9 mouse cellular contexts compared by ENCODE assay signal in the genomic region with DNA sequence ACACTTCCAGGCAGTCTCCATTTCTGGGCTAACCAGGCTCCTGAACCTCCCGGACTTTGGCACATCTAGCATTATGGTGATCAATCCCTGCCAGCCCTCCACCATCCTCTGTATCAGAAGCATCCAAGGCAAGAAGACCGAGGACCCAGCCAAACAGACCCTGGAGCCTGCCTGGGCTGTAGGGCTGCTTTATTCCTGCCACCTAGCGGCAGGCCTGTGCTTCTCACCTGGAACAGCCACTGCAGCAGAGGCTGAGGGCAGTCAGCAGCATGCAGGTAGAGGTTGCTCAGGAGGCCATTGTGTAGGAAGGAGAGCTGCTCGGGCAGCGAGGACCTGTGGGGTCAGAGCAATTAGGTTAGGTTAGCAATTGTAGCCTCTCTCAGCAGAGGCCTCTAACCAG. TPM values are rescaled to one million over a fixed set of nuclear protein-coding genes. Genes with fewer than 3 reads are reported as not detected.
A peak's percentile ranks its signal among the peaks of the same experiment; 100 is the strongest.
DNase-seq lines count a peak whose midpoint lies in the region; ATAC-seq and TF ChIP-seq lines count a peak whose summit lies in the region.
"Had no signal": no experiment of that assay in that cellular context is flagged by ENCODE, and none has a peak within 500 bp of the region (broad histone marks: within the 10 kb centered on the region; RNA-seq: fewer than 3 reads in every experiment).

No protein-coding gene starts in this region.

- no peaks in the 10 kb centered on the region for H3K9me3 ChIP-seq in hindbrain, embryonic 16.5 days (ENCODE audit: control insufficient read depth, low read length)

- ATAC-seq in hindbrain, embryonic 16.5 days: peak; percentile 70
- ATAC-seq in megakaryocyte-erythroid progenitor cell, adult 5-6 weeks (replicated peaks; ENCODE audit: low FRiP score, low TSS enrichment, poor library complexity, severe bottlenecking): peak; percentile 74; the same call in 1 of the 2 replicates

- peak; percentile 66 for DNase-seq in R1 (ENCODE audit: low read depth, low spot score)
- peak; percentile 85 to 86 for DNase-seq in cerebellum, postnatal 10 days
- DNase-seq in gastrocnemius, adult 2 months: peak; percentile 81
- peak; percentile 53 to 55 for DNase-seq in left cerebral cortex, adult 18-20 months (ENCODE audit: low spot score in 2 of 2)
- peak; percentile 58 for DNase-seq in right cerebral cortex, postnatal 25 days
- peak; percentile 52 for DNase-seq in yolk sac, embryonic 10.5 days (ENCODE audit: low spot score)

- intact Hi-C loops in gastrocnemius, adult 2 months (cut with DNase I): loop anchor here (1.0 kb wide), 1 partner anchor 88 kb away; a partner anchor contains a TSS

- no peak overlapping the region for H3K4me2 ChIP-seq in hindbrain, embryonic 16.5 days (ENCODE audit: low read length)

- no peak overlapping the region for H3K4me3 ChIP-seq in gastrocnemius, adult 2 months
- H3K4me3 ChIP-seq in hindbrain, embryonic 16.5 days (ENCODE audit: low read length): no peak overlapping the region

- H3K9ac ChIP-seq in hindbrain, embryonic 16.5 days (ENCODE audit: low read depth, low read length): no peak overlapping the region

- 23% methylated on average over 5 of the region's 5 CpGs for WGBS in hindbrain, embryonic 16.5 days

- no peaks in the 10 kb centered on the region for H3K36me3 ChIP-seq in hindbrain, embryonic 16.5 days (ENCODE audit: control insufficient read depth, insufficient read depth, low read length)

- no peaks in the 10 kb centered on the region for H3K27me3 ChIP-seq in hindbrain, embryonic 16.5 days (replicated peaks; ENCODE audit: control insufficient read depth, insufficient read depth, low read length)

- H3K27ac ChIP-seq in gastrocnemius, adult 2 months: peak overlapping the region; percentile 46
- H3K27ac ChIP-seq in hindbrain, embryonic 16.5 days (ENCODE audit: low read depth, low read length): no peak overlapping the region

- peaks cover 5% of the 10 kb centered on the region for H3K4me1 ChIP-seq in hindbrain, embryonic 16.5 days (ENCODE audit: control insufficient read depth, insufficient read depth, low read depth, low read length)

- peak; percentile 94 for TF ChIP-seq CTCF in gastrocnemius, adult 2 months (IDR thresholded peaks at IDR 0.05)

RNA-seq across cellular contexts. Expression of a gene that starts 48.0 kb away (rescaled TPM):
- total RNA-seq in gastrocnemius, adult 2 months (2021): under 1 TPM in 1 of 2 experiments, not detected in 1; 0.48 TPM
- 0.28 and 0.76 TPM in 2 replicates for polyA plus RNA-seq in hindbrain, embryonic 16.5 days (2015; fragmentation: Nextera tagmentation; extraction: Ambion mirVana)
- not detected for total RNA-seq in left cerebral cortex, adult 18-20 months (2021)
- total RNA-seq in megakaryocyte-erythroid progenitor cell, adult 5-6 weeks (2014; fragmentation: Nextera tagmentation): not detected in 2 replicates
- total RNA-seq in megakaryocyte-erythroid progenitor cell, adult 5-6 weeks (2017): not detected in 2 replicates
- total RNA-seq: layer of hippocampus, adult 18-20 months had no signal

RNA-seq across cellular contexts. Expression of a gene that starts 56.3 kb away (rescaled TPM):
- total RNA-seq in gastrocnemius, adult 2 months (2021): 1,000 to 10,000 TPM; 1,153 to 1,545 TPM
- polyA plus RNA-seq in hindbrain, embryonic 16.5 days (2015; fragmentation: Nextera tagmentation; extraction: Ambion mirVana): 711 and 823 TPM in 2 replicates
- 100 to 1,000 TPM; 586 to 651 TPM for total RNA-seq in left cerebral cortex, adult 18-20 months (2021)
- 728 and 806 TPM in 2 replicates for total RNA-seq in megakaryocyte-erythroid progenitor cell, adult 5-6 weeks (2014; fragmentation: Nextera tagmentation)
- total RNA-seq in megakaryocyte-erythroid progenitor cell, adult 5-6 weeks (2017): 1,234 and 1,237 TPM in 2 replicates
